Mouse (Mus musculus) kidney, adult 2 months (tissue): ENCODE measurements around the gene Mindy2.

ENCODE experiments used
- CTCF ChIP-seq: fragments of 200-500 bp; conservative IDR thresholded peaks from 2 replicates; pipeline ENCODE4 v1.5.1; 2011; ENCODE audit warnings: low read depth, mild to moderate bottlenecking, control low read depth, low read length, moderate library complexity, mixed read lengths; ENCODE audit not compliant: insufficient read depth, insufficient read length
- POLR2A ChIP-seq: fragments of 200-500 bp; IDR thresholded peaks from one replicate; pipeline ENCODE4 v1.6.1; 2011; ENCODE audit warnings: low read depth, low read length, control low read depth

DNA sequence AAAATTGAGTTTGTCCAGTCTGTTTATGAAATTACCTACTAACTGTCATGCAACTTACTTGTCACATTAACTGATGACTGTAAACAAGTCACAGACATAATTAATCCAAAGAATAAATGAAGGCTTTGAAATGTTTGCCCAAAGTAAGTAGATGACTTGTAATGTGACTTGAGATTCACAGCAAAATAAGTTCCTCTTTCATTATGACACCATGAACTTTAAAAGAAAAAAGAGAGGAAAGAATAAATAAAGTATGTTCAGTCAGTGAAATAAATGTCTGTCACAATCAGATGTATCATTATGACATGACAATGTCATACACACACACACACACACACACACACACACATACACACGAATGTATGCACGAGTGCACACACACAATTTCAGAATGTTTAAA, 6.7 kb downstream of the Mindy2 start:
- TF ChIP-seq CTCF, result no peak
- no peak for TF ChIP-seq POLR2A
